21 mouse cellular contexts compared by ENCODE assay signal in the genomic region with DNA sequence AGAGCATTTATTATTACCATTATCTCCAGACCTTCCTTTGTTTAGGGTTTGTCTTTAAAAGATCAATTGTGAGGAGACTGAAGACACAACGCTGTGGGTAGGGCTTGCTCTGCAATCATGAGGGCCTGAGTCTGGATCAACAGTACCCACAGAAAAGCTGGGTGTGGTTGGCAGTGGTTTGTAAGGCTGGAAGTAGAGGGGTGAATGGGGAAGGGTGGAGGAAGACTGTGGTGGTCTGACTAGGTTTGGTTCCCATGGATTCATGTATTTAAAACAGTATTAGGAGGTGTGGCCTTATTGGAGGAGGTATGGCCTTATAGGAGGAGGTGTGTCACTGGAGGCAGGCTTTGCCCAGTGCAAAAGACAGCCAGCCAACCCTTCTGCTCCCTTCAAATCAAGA.
"Had no signal": no experiment of that assay in that cellular context is flagged by ENCODE, and none has a peak within 500 bp of the region (broad histone marks: within the 10 kb centered on the region; RNA-seq: fewer than 3 reads in every experiment).

No protein-coding gene starts in this region.

- DNase-seq: heart, postnatal 14 days; heart, postnatal 36 days; heart, postnatal 4 days; kidney, adult 11 months; kidney, adult 18-20 months; kidney, adult 2 months; kidney, adult 8-10 months; kidney, adult 9 months; kidney, postnatal 10 days; kidney, postnatal 14 days; kidney, postnatal 25 days; kidney, postnatal 36 days; kidney, postnatal 4 days; layer of hippocampus, adult 9-11 months; layer of hippocampus, postnatal 36 days had no signal

- ATAC-seq: hindbrain, embryonic 16.5 days; hindbrain, postnatal 0 days; inflammation-experienced regulatory T-cells, adult 6 months; intestine, embryonic 15.5 days; intestine, embryonic 16.5 days; intestine, postnatal 0 days had no signal
